ENCODE assay signal across 8 mouse cellular contexts in the genomic region with DNA sequence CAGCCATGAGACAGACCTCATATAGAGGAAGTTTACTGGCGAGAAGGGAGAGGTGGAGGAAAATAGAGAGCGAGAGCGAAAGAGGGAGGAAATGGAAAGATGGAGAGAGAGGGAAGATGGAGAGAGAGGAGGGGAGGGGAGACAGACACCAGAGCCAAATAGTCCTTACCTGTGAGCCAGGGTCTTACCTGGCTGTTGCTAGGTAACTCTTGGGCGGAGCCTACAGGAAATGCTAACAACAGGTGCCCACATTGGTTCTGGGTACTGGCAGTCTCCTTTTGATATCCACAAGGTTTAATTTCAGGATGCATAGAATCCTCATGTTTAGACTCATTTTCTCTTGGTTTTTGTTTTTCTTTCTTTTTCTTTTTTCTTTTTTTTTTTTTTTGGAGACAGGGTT. TPM values are rescaled to one million over a fixed set of nuclear protein-coding genes. Genes with fewer than 3 reads are reported as not detected.
DNase-seq lines count a peak whose midpoint lies in the region; ATAC-seq lines count a peak whose summit lies in the region.
"Had no signal": no experiment of that assay in that cellular context is flagged by ENCODE, and none has a peak within 500 bp of the region (broad histone marks: within the 10 kb centered on the region; RNA-seq: fewer than 3 reads in every experiment).

No protein-coding gene starts in this region.

- no peak for DNase-seq in neural tube, embryonic 11.5 days (ENCODE audit: low spot score)
- no peak for DNase-seq in neural tube, embryonic 10.5 days (ENCODE audit: extremely low spot score, low spot score)
- DNase-seq in forebrain, embryonic 14.5 days (ENCODE audit: low spot score) = no peak
- DNase-seq in adrenal gland, adult 8-10 months = no peak
- DNase-seq in left cerebral cortex, postnatal 10 days (ENCODE audit: extremely low spot score in 1 of 2, low spot score in 2 of 2) = no peak

- no peaks in the 10 kb centered on the region for H3K9me3 ChIP-seq in neural tube, embryonic 11.5 days (ENCODE audit: control insufficient read depth, low read length)
- no peaks in the 10 kb centered on the region for H3K9me3 ChIP-seq in forebrain, embryonic 14.5 days (replicated peaks; ENCODE audit: control insufficient read depth, low read length)
- H3K9me3 ChIP-seq in liver, embryonic 12.5 days (replicated peaks) = no peaks in the 10 kb centered on the region

- H3K27ac ChIP-seq in neural tube, embryonic 11.5 days (ENCODE audit: low read depth, low read length) = no peak overlapping the region
- no peak overlapping the region for H3K27ac ChIP-seq in forebrain, embryonic 14.5 days (ENCODE audit: low read depth, low read length)
- 0 out of 2 replicates have a peak overlapping the region, but pooled peaks have one; percentile 4 for H3K27ac ChIP-seq in liver, embryonic 12.5 days

- ATAC-seq in neural tube, embryonic 11.5 days (ENCODE audit: insufficient read depth, low FRiP score, low TSS enrichment) = no peak
- no peak for ATAC-seq in forebrain, embryonic 14.5 days
- ATAC-seq in liver, embryonic 12.5 days = no peak
- no peak for ATAC-seq in monocyte, adult 5-6 weeks (replicated peaks; ENCODE audit: insufficient number of reproducible peaks, low FRiP score, low TSS enrichment, poor library complexity, severe bottlenecking)

- WGBS in neural tube, embryonic 11.5 days = 69% methylated on average over 4 of the region's 4 CpGs
- 86% methylated on average over 4 of the region's 4 CpGs for WGBS in forebrain, embryonic 14.5 days
- 73% methylated on average over 4 of the region's 4 CpGs for WGBS in liver, embryonic 12.5 days (ENCODE audit: insufficient replicate concordance)

- peak overlapping the region; percentile 72 for H3K4me2 ChIP-seq in neural tube, embryonic 11.5 days (ENCODE audit: low read depth)
- peak overlapping the region; percentile 90 for H3K4me2 ChIP-seq in forebrain, embryonic 14.5 days (ENCODE audit: low read length)
- peak overlapping the region; percentile 100 for H3K4me2 ChIP-seq in liver, embryonic 12.5 days

- H3K4me3 ChIP-seq in neural tube, embryonic 11.5 days (ENCODE audit: low read depth, low read length) = no peak overlapping the region
- H3K4me3 ChIP-seq in forebrain, embryonic 14.5 days (ENCODE audit: low read depth, low read length) = peak overlapping the region; percentile 38
- H3K4me3 ChIP-seq in liver, embryonic 12.5 days = peak overlapping the region; percentile 65
- H3K4me3 ChIP-seq: myocyte had no signal

- peaks cover 3% of the 10 kb centered on the region; the same call in 1 of the 2 replicates for H3K27me3 ChIP-seq in neural tube, embryonic 11.5 days (ENCODE audit: control insufficient read depth, insufficient read depth, low read length)
- no peaks in the 10 kb centered on the region for H3K27me3 ChIP-seq in forebrain, embryonic 14.5 days (replicated peaks; ENCODE audit: control insufficient read depth, insufficient read depth, low read length)
- no peaks in the 10 kb centered on the region for H3K27me3 ChIP-seq in liver, embryonic 12.5 days (replicated peaks)

- H3K36me3 ChIP-seq in neural tube, embryonic 11.5 days (ENCODE audit: control insufficient read depth, insufficient read depth, low read length) = peaks cover 5% of the 10 kb centered on the region
- peaks cover 24% of the 10 kb centered on the region for H3K36me3 ChIP-seq in forebrain, embryonic 14.5 days (ENCODE audit: control insufficient read depth, insufficient read depth, low read length)
- H3K36me3 ChIP-seq in liver, embryonic 12.5 days = peaks cover 37% of the 10 kb centered on the region

- intact Hi-C loops in left cerebral cortex, postnatal 10 days (cut with DNase I) = no loop called here

- no peak overlapping the region; the same call in 1 of the 2 replicates for H3K9ac ChIP-seq in neural tube, embryonic 11.5 days (ENCODE audit: low read length)
- no peak overlapping the region for H3K9ac ChIP-seq in forebrain, embryonic 14.5 days (ENCODE audit: low read length)
- peak overlapping the region; percentile 81 for H3K9ac ChIP-seq in liver, embryonic 12.5 days

- peaks cover 8% of the 10 kb centered on the region for H3K4me1 ChIP-seq in neural tube, embryonic 11.5 days (ENCODE audit: control insufficient read depth, insufficient read depth, low read length)
- H3K4me1 ChIP-seq in forebrain, embryonic 14.5 days (ENCODE audit: control insufficient read depth, insufficient read depth, low read length) = peaks cover 11% of the 10 kb centered on the region
- H3K4me1 ChIP-seq in liver, embryonic 12.5 days = peaks cover 53% of the 10 kb centered on the region

RNA-seq across cellular contexts. Expression of a gene that starts 1.1 kb away (rescaled TPM):
- 50.5 and 56.9 TPM in 2 replicates for polyA plus RNA-seq in neural tube, embryonic 11.5 days (2014; fragmentation: Nextera tagmentation; extraction: Ambion mirVana)
- polyA plus RNA-seq in forebrain, embryonic 14.5 days (2014; fragmentation: Nextera tagmentation; extraction: Ambion mirVana) = 58.0 and 71.5 TPM in 2 replicates
- polyA plus RNA-seq in liver, embryonic 12.5 days (2016; fragmentation: Nextera tagmentation; extraction: Ambion mirVana) = 110 TPM in 2 replicates
- total RNA-seq in adrenal gland, adult 8-10 months (2022) = 1 to 10 TPM; 6.1 to 9.1 (median 7.1) TPM
- 2.9 to 13.7 TPM (median 7.4 TPM) in 3 replicates for total RNA-seq in monocyte, adult 5-6 weeks (2017)
- 10 to 100 TPM; 19.3 to 22.8 TPM for total RNA-seq in left cerebral cortex, postnatal 10 days (2021)

RNA-seq across cellular contexts. Expression of a gene that starts 16.2 kb away (rescaled TPM):
- 95.7 and 104 TPM in 2 replicates for polyA plus RNA-seq in neural tube, embryonic 11.5 days (2014; fragmentation: Nextera tagmentation; extraction: Ambion mirVana)
- 92.3 and 102 TPM in 2 replicates for polyA plus RNA-seq in forebrain, embryonic 14.5 days (2014; fragmentation: Nextera tagmentation; extraction: Ambion mirVana)
- polyA plus RNA-seq in liver, embryonic 12.5 days (2016; fragmentation: Nextera tagmentation; extraction: Ambion mirVana) = 96.3 and 98.6 TPM in 2 replicates
- 10 to 100 TPM; 59.9 to 76.8 (median 68.0) TPM for total RNA-seq in adrenal gland, adult 8-10 months (2022)
- total RNA-seq in monocyte, adult 5-6 weeks (2017) = 32.5 to 56.1 TPM (median 35.3 TPM) in 3 replicates
- 10 to 100 TPM; 59.5 to 65.8 TPM for total RNA-seq in left cerebral cortex, postnatal 10 days (2021)

RNA-seq across cellular contexts. Expression of a gene that starts 20.7 kb away (rescaled TPM):
- 31.5 and 33.7 TPM in 2 replicates for polyA plus RNA-seq in neural tube, embryonic 11.5 days (2014; fragmentation: Nextera tagmentation; extraction: Ambion mirVana)
- 27.1 and 30.0 TPM in 2 replicates for polyA plus RNA-seq in forebrain, embryonic 14.5 days (2014; fragmentation: Nextera tagmentation; extraction: Ambion mirVana)
- polyA plus RNA-seq in liver, embryonic 12.5 days (2016; fragmentation: Nextera tagmentation; extraction: Ambion mirVana) = 41.1 and 44.3 TPM in 2 replicates
- 10 to 100 TPM; 51.9 to 66.4 (median 60.4) TPM for total RNA-seq in adrenal gland, adult 8-10 months (2022)
- 16.8 to 25.3 TPM (median 18.7 TPM) in 3 replicates for total RNA-seq in monocyte, adult 5-6 weeks (2017)
- total RNA-seq in left cerebral cortex, postnatal 10 days (2021) = 10 to 100 TPM; 29.4 to 36.6 TPM

RNA-seq across cellular contexts. Expression of a gene that starts 26.3 kb away (rescaled TPM):
- 870 and 925 TPM in 2 replicates for polyA plus RNA-seq in neural tube, embryonic 11.5 days (2014; fragmentation: Nextera tagmentation; extraction: Ambion mirVana)
- 514 and 606 TPM in 2 replicates for polyA plus RNA-seq in forebrain, embryonic 14.5 days (2014; fragmentation: Nextera tagmentation; extraction: Ambion mirVana)
- polyA plus RNA-seq in liver, embryonic 12.5 days (2016; fragmentation: Nextera tagmentation; extraction: Ambion mirVana) = 590 and 610 TPM in 2 replicates
- total RNA-seq in adrenal gland, adult 8-10 months (2022) = 100 to 1,000 TPM; 629 to 719 (median 673) TPM
- total RNA-seq in monocyte, adult 5-6 weeks (2017) = 1,036 to 1,300 TPM (median 1,079 TPM) in 3 replicates
- 100 to 1,000 TPM; 455 to 481 TPM for total RNA-seq in left cerebral cortex, postnatal 10 days (2021)

RNA-seq across cellular contexts. Expression of a gene that starts 28.7 kb away (rescaled TPM):
- 11.8 and 12.9 TPM in 2 replicates for polyA plus RNA-seq in neural tube, embryonic 11.5 days (2014; fragmentation: Nextera tagmentation; extraction: Ambion mirVana)
- 0.74 and 0.99 TPM in 2 replicates for polyA plus RNA-seq in forebrain, embryonic 14.5 days (2014; fragmentation: Nextera tagmentation; extraction: Ambion mirVana)
- polyA plus RNA-seq in liver, embryonic 12.5 days (2016; fragmentation: Nextera tagmentation; extraction: Ambion mirVana) = 517 and 552 TPM in 2 replicates
- under 1 TPM in 2 of 4 experiments, not detected in 2; 0.22 to 0.24 TPM for total RNA-seq in adrenal gland, adult 8-10 months (2022)
- total RNA-seq in monocyte, adult 5-6 weeks (2017) = not detected in 3 replicates
- not detected for total RNA-seq in left cerebral cortex, postnatal 10 days (2021)
